Mouse (Mus musculus): Measurements from ENCODE around the gene Bach2.

DNA sequence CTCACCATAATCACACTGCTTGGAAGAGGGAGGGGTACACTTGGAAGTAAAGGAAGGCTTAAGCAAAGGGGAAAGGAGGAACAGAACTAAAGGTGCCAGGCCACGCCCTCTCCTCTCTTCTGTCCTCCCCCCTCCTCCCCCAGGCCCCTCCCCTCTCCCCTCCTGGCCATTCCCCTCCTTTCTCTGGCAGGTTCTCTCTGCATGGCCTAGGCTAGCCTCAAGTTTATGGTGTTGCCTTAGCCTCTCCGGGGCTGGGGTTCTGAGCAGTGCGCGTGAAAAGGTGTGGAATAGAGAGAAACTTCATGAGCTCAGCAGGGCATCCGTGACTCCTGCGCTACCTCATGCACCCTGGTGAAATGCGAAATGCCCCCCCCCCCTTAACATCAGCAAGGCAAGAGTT is 254.2 kb downstream of the Bach2 start:
- TF ChIP-seq CTCF (IDR thresholded peaks at IDR 0.05; ENCODE audit: low read depth, low read length) = no peak
- no peak for TF ChIP-seq POLR2A (IDR thresholded peaks at IDR 0.05; ENCODE audit: insufficient read depth, low read length)
- no peak for TF ChIP-seq EP300 (IDR thresholded peaks at IDR 0.05; ENCODE audit: insufficient read depth, low read depth, low read length)
